Mouse (Mus musculus) liver, postnatal 0 days (tissue): Measurements from ENCODE around the gene H6pd. TPM values are rescaled to one million over a fixed set of nuclear protein-coding genes. Genes with fewer than 3 reads are reported as not detected.
A peak's percentile ranks its signal among the peaks of the same experiment; 100 is the strongest.
"Not testable (repeated sequence)": the region's sequence is repeated elsewhere in the genome, so short reads cannot be mapped to it uniquely, and the experiment has no call there.

Experiments used
- ATAC-seq: fragments of 200-750 bp; cut with Nextera tagmentation; 2 replicates; pipeline ENCODE4 v1.8.0; 2017; ENCODE audit warnings: mild to moderate bottlenecking, moderate library complexity
- DNase-seq: peaks from one replicate; pipeline ENCODE4 v3.0.0-alpha.2; 2016
- H3K27ac ChIP-seq: fragments of 300-500 bp; sonication (generic); 2 replicates; pipeline ENCODE4 v1.5.1; 2014; ENCODE audit warnings: antibody characterized with exemption, moderate library complexity, mild to moderate bottlenecking, low read depth
- H3K27me3 ChIP-seq: fragments of 300-500 bp; sonication (generic); 2 replicates; pipeline ENCODE4 v1.6.1; 2014; ENCODE audit warnings: low read length, control low read depth, mixed read lengths; ENCODE audit not compliant: insufficient read depth
- H3K36me3 ChIP-seq: fragments of 300-500 bp; sonication (generic); replicated peaks from 2 replicates; pipeline ENCODE4 v1.6.1; 2014; ENCODE audit warnings: mild to moderate bottlenecking, control low read depth, low read length, moderate library complexity, mixed read lengths; ENCODE audit not compliant: insufficient read depth
- H3K4me1 ChIP-seq: fragments of 300-500 bp; sonication (generic); 2 replicates; pipeline ENCODE4 v1.6.1; 2014; ENCODE audit warnings: antibody characterized with exemption, mild to moderate bottlenecking, control low read depth; ENCODE audit not compliant: insufficient read depth
- H3K4me2 ChIP-seq: fragments of 300-500 bp; sonication (generic); 2 replicates; pipeline ENCODE4 v1.6.1; 2014; ENCODE audit warnings: low read depth, mild to moderate bottlenecking, low read length, moderate library complexity, mixed read lengths
- H3K4me3 ChIP-seq: fragments of 300-500 bp; sonication (generic); 2 replicates; pipeline ENCODE4 v1.5.1; 2014; ENCODE audit warnings: low read depth, low read length
- H3K9ac ChIP-seq: fragments of 300-500 bp; sonication (generic); replicated peaks from 2 replicates; pipeline ENCODE4 v1.6.1; 2014; ENCODE audit warnings: mild to moderate bottlenecking, moderate library complexity
- H3K9me3 ChIP-seq: fragments of 300-500 bp; sonication (generic); 2 replicates; pipeline ENCODE4 v1.6.1; 2016; ENCODE audit warnings: mild to moderate bottlenecking, control low read depth, low read length, mixed read lengths
- CTCF ChIP-seq: sonication (generic); IDR thresholded peaks from 2 replicates; pipeline ENCODE4 v1.5.1; 2016; ENCODE audit warnings: antibody characterized with exemption, low read depth
- EP300 ChIP-seq: IDR thresholded peaks from 2 replicates; pipeline ENCODE4 v1.6.1; 2016; ENCODE audit warnings: antibody characterized with exemption, low read depth, mild to moderate bottlenecking
- WGBS: fragments of 180-500 bp; shearing (Covaris S2); extraction: QIAGEN DNeasy Blood & Tissue Kit; methylation state at CpG from one replicate; pipeline ENCODE4 v1.1.7; 2014; ENCODE audit not compliant: insufficient replicate concordance; 5-methylcytosine and 5-hydroxymethylcytosine counted together
- polyA plus RNA-seq: library from polyadenylated mRNA; unstranded; fragments of >200 nt; fragmentation: Nextera tagmentation; extraction: Ambion mirVana; gene quantifications from 2 replicates; pipeline ENCODE4 v1.2.1, GENCODE M21; 2015

The H6pd gene
- polyA plus RNA-seq, 1 experiment from 2014 or later, result 36.5 TPM

DNA sequence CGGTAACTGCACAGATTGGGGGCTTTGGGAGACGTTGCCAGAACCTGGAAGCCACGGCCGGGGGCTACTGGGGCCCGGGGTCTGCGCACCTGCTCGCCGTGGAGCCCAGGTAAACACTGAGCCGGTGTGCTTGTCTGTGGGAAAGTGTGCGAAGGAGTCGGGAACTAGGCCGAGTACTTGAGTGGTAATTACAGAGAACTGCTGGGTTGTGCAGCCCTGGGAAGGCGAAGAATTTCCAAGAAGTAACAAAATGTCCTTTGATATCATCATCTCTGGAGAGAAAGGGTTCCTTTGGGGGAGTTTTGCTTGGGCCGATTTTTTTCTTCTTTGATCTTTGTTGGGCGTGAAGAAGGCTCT lies 40.3 kb upstream of the H6pd start:
- Histone ChIP-seq H3K27ac (no peak overlapping the region), H3K36me3 (no peaks in the 10 kb centered on the region), H3K9me3 (no peaks in the 10 kb centered on the region), H3K4me1 (peaks cover 13% of the 10 kb centered on the region), H3K4me3 (peak overlapping the region; percentile 56), H3K27me3 (peaks cover 33% of the 10 kb centered on the region), H3K9ac (peak overlapping the region; percentile 46; the same call in 1 of the 2 replicates), H3K4me2 (peak overlapping the region; percentile 88)
- 21% methylated on average over 15 of the region's 15 CpGs for WGBS
- DNase-seq (no peak), ATAC-seq (no peak)
- no peak for TF ChIP-seq CTCF
- no peak for TF ChIP-seq EP300

DNA sequence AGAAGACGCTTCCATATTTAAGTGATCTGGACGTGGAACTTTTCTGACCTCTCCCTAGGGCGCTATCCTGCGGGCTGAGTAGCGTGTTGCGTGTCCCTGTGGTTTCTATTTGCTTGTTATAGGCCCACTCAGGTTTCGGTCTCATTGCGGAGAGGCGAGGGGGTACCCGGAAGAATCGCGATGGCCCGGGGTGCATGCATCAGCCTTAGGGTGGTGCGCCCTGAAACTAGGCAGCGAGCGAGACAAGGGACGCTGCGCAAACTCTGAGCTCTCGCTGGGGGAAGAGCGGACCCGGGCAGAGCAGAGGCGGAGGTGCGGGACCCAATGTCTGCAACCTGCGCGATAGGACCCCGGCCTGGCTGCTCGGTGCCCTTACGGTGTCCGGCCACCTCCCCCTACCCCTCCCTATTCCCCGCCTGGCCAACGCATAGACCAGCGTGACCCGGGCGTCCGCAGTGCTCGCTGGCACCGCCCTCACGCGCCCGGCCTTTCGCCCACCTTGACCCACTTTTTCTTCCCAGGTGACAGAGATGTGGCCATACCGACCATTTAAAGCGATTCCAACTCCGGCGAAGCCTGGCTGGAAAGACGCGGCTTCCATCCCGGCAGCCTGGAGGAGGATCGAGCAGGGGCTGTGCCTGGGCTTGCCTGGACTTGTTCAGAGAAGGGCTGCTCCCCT lies 39.8 kb upstream of the H6pd start:
- Histone ChIP-seq H3K9ac (peak overlapping the region; percentile 46; the same call in 1 of the 2 replicates), H3K4me3 (peak overlapping the region; percentile 56), H3K4me2 (peak overlapping the region; percentile 88), H3K4me1 (peaks cover 13% of the 10 kb centered on the region), H3K36me3 (no peaks in the 10 kb centered on the region), H3K9me3 (no peaks in the 10 kb centered on the region), H3K27me3 (peaks cover 33% of the 10 kb centered on the region), H3K27ac (no peak overlapping the region)
- no peak for TF ChIP-seq CTCF
- TF ChIP-seq EP300, result no peak
- ATAC-seq (peak; percentile 35; the same call in 1 of the 2 replicates), DNase-seq (no peak)
- WGBS, result 1% methylated on average over 49 of the region's 49 CpGs

GRCm38 (mm10) chr4:150048038-150048437 lies 39.2 kb upstream of the H6pd start:
- H3K4me2 ChIP-seq, result peak overlapping the region; percentile 88
- ATAC-seq (peak; percentile 53), DNase-seq (peak; percentile 55)
- no peaks in the 10 kb centered on the region for H3K9me3 ChIP-seq
- peak overlapping the region; percentile 46; the same call in 1 of the 2 replicates for H3K9ac ChIP-seq
- H3K4me3 ChIP-seq, result peak overlapping the region; percentile 56
- H3K27me3 ChIP-seq, result peaks cover 33% of the 10 kb centered on the region
- H3K4me1 ChIP-seq, result peaks cover 13% of the 10 kb centered on the region
- 1% methylated on average over 20 of the region's 20 CpGs for WGBS
- H3K36me3 ChIP-seq, result no peaks in the 10 kb centered on the region
- no peak overlapping the region for H3K27ac ChIP-seq
- no peak for TF ChIP-seq EP300
- TF ChIP-seq CTCF, result no peak

DNA sequence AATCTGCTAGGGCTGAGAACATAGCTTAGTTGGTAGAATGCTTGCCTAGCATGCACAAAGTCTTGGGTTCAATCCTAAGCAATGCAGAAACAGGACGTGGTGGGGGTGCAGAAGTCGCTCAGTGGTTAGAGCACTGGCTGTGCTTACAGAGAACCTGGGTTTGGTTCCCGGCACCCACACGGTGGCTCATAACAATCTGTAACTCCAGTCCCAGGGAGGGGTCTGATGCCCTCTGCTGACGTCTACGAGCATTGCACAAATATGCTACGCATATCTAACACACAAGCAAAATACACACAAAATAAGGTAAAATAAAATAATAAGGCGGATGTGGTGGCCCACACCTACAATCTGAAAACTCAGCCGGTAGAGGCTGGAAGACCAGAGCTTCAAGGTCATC lies 34.8 kb upstream of the H6pd start:
- 84% methylated on average over 9 of the region's 9 CpGs for WGBS
- TF ChIP-seq EP300, result no peak
- TF ChIP-seq CTCF, result no peak
- Histone ChIP-seq H3K9ac (no peak overlapping the region), H3K36me3 (no peaks in the 10 kb centered on the region), H3K4me3 (no peak overlapping the region), H3K27me3 (peaks cover 13% of the 10 kb centered on the region), H3K27ac (no peak overlapping the region), H3K4me2 (no peak overlapping the region), H3K4me1 (peaks cover 8% of the 10 kb centered on the region), H3K9me3 (no peaks in the 10 kb centered on the region)
- ATAC-seq (no peak), DNase-seq (no peak)

- 67% methylated on average over 10 of the region's 10 CpGs for WGBS
- ATAC-seq, result no peak
- no peak overlapping the region for H3K4me3 ChIP-seq
Observed at GRCm38 (mm10) chr4:150041346-150042110, 32.7 kb upstream of the H6pd start.

GRCm38 (mm10) chr4:150040856-150041255 lies 32.0 kb upstream of the H6pd start:
- not testable (repeated sequence) for H3K9me3 ChIP-seq, DNase-seq, H3K9ac ChIP-seq, H3K4me3 ChIP-seq, H3K27me3 ChIP-seq, ATAC-seq, H3K27ac ChIP-seq, H3K4me1 ChIP-seq, H3K4me2 ChIP-seq, H3K36me3 ChIP-seq
- 63% methylated on average over 1 of the region's 1 CpGs for WGBS

More at GRCm38 (mm10) chr4:150041346-150042110, 32.7 kb upstream of the H6pd start:
- no peak overlapping the region for H3K27ac ChIP-seq
- H3K4me2 ChIP-seq, result no peak overlapping the region
- no peak for TF ChIP-seq CTCF
- no peak for TF ChIP-seq EP300
- H3K9ac ChIP-seq, result no peak overlapping the region
- H3K9me3 ChIP-seq, result no peaks in the 10 kb centered on the region
- no peaks in the 10 kb centered on the region for H3K27me3 ChIP-seq
- H3K36me3 ChIP-seq, result no peaks in the 10 kb centered on the region
- peaks cover 4% of the 10 kb centered on the region; the same call in 1 of the 2 replicates for H3K4me1 ChIP-seq
- DNase-seq, result no peak
